Mouse (Mus musculus) forebrain, embryonic 16.5 days (tissue): Measurements from ENCODE around the gene Rxylt1. TPM values are rescaled to one million over a fixed set of nuclear protein-coding genes. Genes with fewer than 3 reads are reported as not detected.

Experiments
- ATAC-seq: fragments of 200-750 bp; cut with Nextera tagmentation; 2 replicates; pipeline ENCODE4 v1.8.0; 2017; ENCODE audit warnings: mild to moderate bottlenecking, moderate library complexity
- H3K27ac ChIP-seq: fragments of 300-500 bp; sonication (generic); 2 replicates; pipeline ENCODE4 v1.5.1; 2014; ENCODE audit warnings: low read length, control low read depth
- H3K27me3 ChIP-seq: fragments of 300-500 bp; sonication (generic); replicated peaks from 2 replicates; pipeline ENCODE4 v1.6.1; 2014; ENCODE audit warnings: low read length; ENCODE audit not compliant: control insufficient read depth, insufficient read depth
- H3K36me3 ChIP-seq: fragments of 300-500 bp; sonication (generic); 2 replicates; pipeline ENCODE4 v1.6.1; 2014; ENCODE audit not compliant: control insufficient read depth, insufficient read depth
- H3K4me1 ChIP-seq: fragments of 300-500 bp; sonication (generic); replicated peaks from 2 replicates; pipeline ENCODE4 v1.6.1; 2014; ENCODE audit warnings: low read length; ENCODE audit not compliant: control insufficient read depth, insufficient read depth
- H3K4me2 ChIP-seq: fragments of 300-500 bp; sonication (generic); 2 replicates; pipeline ENCODE4 v1.6.1; 2014; ENCODE audit warnings: mild to moderate bottlenecking, low read length, control low read depth
- H3K4me3 ChIP-seq: fragments of 300-500 bp; sonication (generic); replicated peaks from 2 replicates; pipeline ENCODE4 v1.5.1; 2014; ENCODE audit warnings: mild to moderate bottlenecking, low read length, control low read depth
- H3K9ac ChIP-seq: fragments of 300-500 bp; sonication (generic); replicated peaks from 2 replicates; pipeline ENCODE4 v1.6.1; 2014; ENCODE audit warnings: low read depth, low read length, control low read depth
- H3K9me3 ChIP-seq: fragments of 300-500 bp; sonication (generic); 2 replicates; pipeline ENCODE4 v1.6.1; 2016; ENCODE audit warnings: low read length; ENCODE audit not compliant: control insufficient read depth
- WGBS: fragments of 180-500 bp; shearing (Covaris S2); extraction: QIAGEN DNeasy Blood & Tissue Kit; methylation state at CpG from one replicate; pipeline ENCODE4 v1.1.7; 2014; 5-methylcytosine and 5-hydroxymethylcytosine counted together
- polyA plus RNA-seq: library from polyadenylated mRNA; unstranded; fragments of >200 nt; fragmentation: Nextera tagmentation; extraction: Ambion mirVana; gene quantifications from 2 replicates; pipeline ENCODE4 v1.2.1, GENCODE M21; 2015

The Rxylt1 gene
- polyA plus RNA-seq, 1 experiment from 2014 or later, result 31.2 TPM

DNA sequence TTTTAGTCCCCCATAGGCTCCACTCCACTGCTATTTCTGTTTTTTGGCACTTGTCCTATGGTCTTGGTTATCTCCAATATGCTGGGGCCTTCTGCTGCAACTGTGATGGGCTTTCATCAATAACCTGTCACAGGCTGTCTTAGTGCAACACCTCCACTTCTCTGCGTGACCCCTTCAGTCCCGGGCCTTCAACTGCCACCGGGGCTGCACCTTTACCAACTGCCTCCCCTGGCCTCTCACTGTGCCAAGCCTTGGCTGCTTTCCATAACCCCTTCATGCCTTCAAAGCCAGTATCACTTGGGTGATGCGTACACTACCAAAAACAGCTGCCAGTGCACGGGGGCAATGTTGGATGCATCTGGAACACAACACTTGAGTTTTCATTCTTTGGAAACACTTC lies 5.5 kb upstream of the Rxylt1 start:
- no peaks in the 10 kb centered on the region for H3K27me3 ChIP-seq
- no peaks in the 10 kb centered on the region for H3K36me3 ChIP-seq
- no peaks in the 10 kb centered on the region for H3K9me3 ChIP-seq
- H3K4me1 ChIP-seq, result no peaks in the 10 kb centered on the region
- H3K9ac ChIP-seq, result no peak overlapping the region
- no peak for ATAC-seq
- no peak overlapping the region for H3K27ac ChIP-seq
- WGBS, result 39% methylated on average over 5 of the region's 5 CpGs
- H3K4me3 ChIP-seq, result no peak overlapping the region
- H3K4me2 ChIP-seq, result no peak overlapping the region

DNA sequence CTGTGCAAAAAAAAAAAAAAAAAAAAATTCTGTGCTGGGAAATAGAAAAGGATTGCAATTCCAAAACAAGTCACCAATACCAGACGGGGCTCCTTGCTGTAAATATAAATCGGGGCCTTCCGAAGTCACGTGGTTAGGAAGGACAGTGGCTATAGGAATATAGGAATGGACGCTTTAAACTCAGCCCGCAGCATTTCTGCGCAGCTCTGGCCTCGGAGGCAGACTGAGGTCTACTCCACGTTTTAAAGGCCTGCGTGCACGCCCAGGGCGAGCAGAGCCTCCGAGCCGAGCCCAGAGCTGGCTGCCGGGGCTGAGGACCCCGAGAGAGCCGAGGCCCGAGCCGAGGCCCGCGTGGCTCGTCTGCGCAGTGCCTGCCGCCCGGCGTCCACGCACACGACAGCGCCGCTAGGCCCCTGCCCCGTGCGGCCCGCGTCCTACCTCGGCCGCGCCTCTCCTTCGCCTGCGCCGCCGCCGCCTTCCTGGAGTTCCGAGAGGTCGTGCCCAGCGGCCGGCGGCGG lies 650 bp downstream of the Rxylt1 start:
- WGBS, result under 1% methylated on average over 48 of the region's 48 CpGs
- ATAC-seq, result peak; percentile 75

DNA sequence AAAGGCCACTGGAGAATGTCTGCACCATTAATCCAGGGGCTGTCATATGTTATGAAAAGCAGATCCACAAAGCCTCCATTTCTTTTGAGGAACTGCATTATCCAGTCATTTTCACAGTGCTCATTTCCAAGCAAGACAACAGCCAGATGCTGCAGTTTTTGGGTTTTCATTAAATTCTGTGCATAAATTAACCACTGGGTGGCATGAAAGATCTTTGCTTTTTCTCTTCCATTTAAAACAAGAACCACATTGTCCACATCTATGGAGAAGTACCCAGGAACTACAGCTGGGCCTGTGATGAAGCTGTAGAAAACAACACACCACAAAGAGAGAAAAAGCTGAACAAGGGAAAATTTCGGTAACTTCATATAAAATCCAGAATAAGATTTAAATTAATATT lies 6.7 kb downstream of the Rxylt1 start:
- 96% methylated on average over 1 of the region's 1 CpGs for WGBS
- Histone ChIP-seq H3K4me1 (peaks cover 3% of the 10 kb centered on the region; the same call in 1 of the 2 replicates), H3K36me3 (peaks cover 22% of the 10 kb centered on the region), H3K9me3 (peaks cover 4% of the 10 kb centered on the region), H3K27ac (no peak overlapping the region), H3K27me3 (no peaks in the 10 kb centered on the region), H3K4me3 (no peak overlapping the region), H3K9ac (no peak overlapping the region), H3K4me2 (no peak overlapping the region)
- ATAC-seq, result no peak

More for the DNA sequence above, 650 bp downstream of the Rxylt1 start:
- Histone ChIP-seq H3K27me3 (no peaks in the 10 kb centered on the region), H3K36me3 (peaks cover 2% of the 10 kb centered on the region; the same call in 1 of the 2 replicates), H3K9ac (peak overlapping the region; percentile 82), H3K4me1 (peaks cover 9% of the 10 kb centered on the region), H3K9me3 (no peaks in the 10 kb centered on the region), H3K4me2 (peak overlapping the region; percentile 61), H3K27ac (peak overlapping the region; percentile 79), H3K4me3 (peak overlapping the region; percentile 68)

DNA sequence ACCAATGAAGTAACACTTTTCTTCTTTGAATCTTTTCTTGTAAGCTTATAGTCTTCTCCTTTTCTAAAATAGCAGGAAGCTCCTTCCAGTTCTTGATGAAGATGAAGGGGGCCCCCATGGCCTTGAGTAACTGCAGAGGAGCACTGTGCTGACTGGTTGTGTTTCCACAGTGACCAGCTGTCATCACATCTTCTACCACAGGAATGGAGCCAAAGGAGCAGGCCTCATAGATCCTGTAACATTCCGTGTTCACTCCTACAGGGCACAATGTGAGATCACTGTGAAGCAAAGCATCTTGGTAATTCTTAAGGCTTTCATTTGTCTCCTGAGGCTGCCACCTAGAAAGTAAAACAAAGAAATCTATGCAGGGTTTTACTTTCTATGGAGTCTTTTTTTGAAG lies 15.8 kb downstream of the Rxylt1 start:
- Histone ChIP-seq H3K27ac (no peak overlapping the region), H3K9me3 (no peaks in the 10 kb centered on the region), H3K9ac (no peak overlapping the region), H3K27me3 (no peaks in the 10 kb centered on the region), H3K4me1 (no peaks in the 10 kb centered on the region), H3K36me3 (peaks cover 9% of the 10 kb centered on the region; the same call in 1 of the 2 replicates), H3K4me2 (no peak overlapping the region), H3K4me3 (no peak overlapping the region)
- ATAC-seq, result no peak
- WGBS, result 86% methylated on average over 1 of the region's 1 CpGs

DNA sequence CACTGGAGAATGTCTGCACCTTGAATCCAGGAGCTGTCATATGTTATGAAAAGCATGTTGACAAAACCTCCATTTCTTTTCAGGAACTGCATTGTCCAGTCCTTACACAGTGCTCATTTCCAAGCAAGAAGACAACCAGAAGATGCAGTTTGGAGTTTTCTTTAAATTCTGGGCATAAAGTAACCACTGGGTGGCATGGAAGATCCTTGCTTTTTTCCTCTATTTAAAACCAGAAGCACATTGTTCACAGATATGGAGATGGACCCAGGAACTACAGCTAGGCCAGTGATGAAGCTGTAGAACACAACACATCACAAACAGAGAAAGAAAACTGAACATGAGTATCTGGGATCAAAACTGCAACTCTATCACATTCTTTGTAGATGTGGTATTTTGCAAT lies 28.0 kb downstream of the Rxylt1 start:
- Histone ChIP-seq H3K9me3 (no peaks in the 10 kb centered on the region), H3K27ac (no peak overlapping the region), H3K4me1 (no peaks in the 10 kb centered on the region), H3K9ac (no peak overlapping the region), H3K36me3 (no peaks in the 10 kb centered on the region), H3K4me3 (no peak overlapping the region), H3K4me2 (no peak overlapping the region), H3K27me3 (no peaks in the 10 kb centered on the region)
- no peak for ATAC-seq

DNA sequence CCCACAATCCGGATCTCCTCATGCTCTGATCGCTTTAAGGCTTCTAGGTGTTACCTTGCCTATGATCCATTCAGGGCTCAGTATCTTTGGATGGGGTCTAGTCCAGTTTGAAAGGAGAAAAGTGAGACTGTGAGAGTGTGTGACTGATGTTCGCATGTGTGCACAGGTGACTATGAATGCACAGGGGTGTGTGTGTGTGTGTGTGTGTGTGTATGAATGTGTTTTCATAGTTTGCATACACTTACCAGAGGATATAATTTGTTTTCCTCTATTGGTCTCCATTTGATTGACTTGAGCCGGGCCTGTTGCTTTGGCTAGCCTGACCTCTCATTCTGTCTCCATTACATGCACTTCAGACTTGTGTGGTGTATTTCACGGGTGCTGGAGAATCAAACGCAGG lies 41.3 kb downstream of the Rxylt1 start:
- ATAC-seq, result no peak
- H3K4me2 ChIP-seq, result no peak overlapping the region
- no peaks in the 10 kb centered on the region for H3K9me3 ChIP-seq
- no peak overlapping the region for H3K4me3 ChIP-seq
- no peaks in the 10 kb centered on the region for H3K36me3 ChIP-seq
- H3K27ac ChIP-seq, result no peak overlapping the region
- H3K9ac ChIP-seq, result no peak overlapping the region
- WGBS, result 86% methylated on average over 6 of the region's 6 CpGs
- no peaks in the 10 kb centered on the region for H3K27me3 ChIP-seq
- H3K4me1 ChIP-seq, result no peaks in the 10 kb centered on the region

DNA sequence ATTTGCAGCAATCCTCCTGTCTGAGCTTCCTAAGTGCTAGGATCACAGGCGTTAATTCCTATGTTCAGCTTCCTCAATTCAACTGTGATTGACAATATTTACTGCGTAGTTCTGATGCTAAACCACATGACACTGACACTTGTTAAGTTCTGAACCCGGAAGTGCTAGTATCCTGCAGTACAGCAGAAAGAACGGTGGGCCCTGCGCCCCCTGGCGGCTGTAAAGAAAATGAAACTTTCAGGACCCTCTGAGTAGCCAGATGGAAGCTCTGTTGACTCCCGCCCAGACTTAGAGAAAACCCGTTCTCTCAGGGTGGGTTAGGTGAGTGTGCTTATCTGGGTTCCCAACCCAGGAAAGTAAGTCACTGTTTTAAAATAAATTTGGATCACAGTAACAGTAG lies 42.6 kb downstream of the Rxylt1 start:
- H3K36me3 ChIP-seq, result no peaks in the 10 kb centered on the region
- H3K4me2 ChIP-seq, result no peak overlapping the region
- no peaks in the 10 kb centered on the region for H3K4me1 ChIP-seq
- peak; percentile 77 for ATAC-seq
- no peak overlapping the region for H3K27ac ChIP-seq
- no peaks in the 10 kb centered on the region for H3K9me3 ChIP-seq
- no peaks in the 10 kb centered on the region for H3K27me3 ChIP-seq
- 17% methylated on average over 8 of the region's 8 CpGs for WGBS
- no peak overlapping the region for H3K9ac ChIP-seq
- H3K4me3 ChIP-seq, result no peak overlapping the region

DNA sequence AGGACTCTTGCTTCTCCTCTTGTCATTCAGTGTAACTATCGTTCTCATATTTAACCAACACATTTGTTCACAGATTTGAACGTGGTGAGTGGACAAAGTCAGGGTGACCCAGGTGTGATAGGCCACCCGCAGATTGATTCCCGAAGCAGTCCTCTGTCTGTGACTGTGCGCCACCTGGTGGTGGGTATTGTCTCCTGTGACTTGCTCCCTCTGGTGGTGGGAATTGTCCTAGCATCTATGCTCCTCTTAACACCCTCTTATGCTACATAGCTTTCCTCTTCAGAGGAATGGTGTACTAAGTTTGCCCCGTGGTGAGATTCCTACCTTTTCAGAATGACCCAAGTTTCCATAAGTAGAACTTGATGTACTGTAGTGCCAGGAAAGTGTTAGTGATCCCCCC lies 45.3 kb downstream of the Rxylt1 start:
- H3K4me2 ChIP-seq, result no peak overlapping the region
- ATAC-seq, result no peak
- H3K9me3 ChIP-seq, result 0 out of 2 replicates have a peak, but pooled peaks cover 2% of the 10 kb centered on the region
- no peak overlapping the region for H3K27ac ChIP-seq
- no peaks in the 10 kb centered on the region for H3K36me3 ChIP-seq
- no peak overlapping the region for H3K4me3 ChIP-seq
- H3K27me3 ChIP-seq, result no peaks in the 10 kb centered on the region
- no peaks in the 10 kb centered on the region for H3K4me1 ChIP-seq
- no peak overlapping the region for H3K9ac ChIP-seq
- 38% methylated on average over 6 of the region's 6 CpGs for WGBS

DNA sequence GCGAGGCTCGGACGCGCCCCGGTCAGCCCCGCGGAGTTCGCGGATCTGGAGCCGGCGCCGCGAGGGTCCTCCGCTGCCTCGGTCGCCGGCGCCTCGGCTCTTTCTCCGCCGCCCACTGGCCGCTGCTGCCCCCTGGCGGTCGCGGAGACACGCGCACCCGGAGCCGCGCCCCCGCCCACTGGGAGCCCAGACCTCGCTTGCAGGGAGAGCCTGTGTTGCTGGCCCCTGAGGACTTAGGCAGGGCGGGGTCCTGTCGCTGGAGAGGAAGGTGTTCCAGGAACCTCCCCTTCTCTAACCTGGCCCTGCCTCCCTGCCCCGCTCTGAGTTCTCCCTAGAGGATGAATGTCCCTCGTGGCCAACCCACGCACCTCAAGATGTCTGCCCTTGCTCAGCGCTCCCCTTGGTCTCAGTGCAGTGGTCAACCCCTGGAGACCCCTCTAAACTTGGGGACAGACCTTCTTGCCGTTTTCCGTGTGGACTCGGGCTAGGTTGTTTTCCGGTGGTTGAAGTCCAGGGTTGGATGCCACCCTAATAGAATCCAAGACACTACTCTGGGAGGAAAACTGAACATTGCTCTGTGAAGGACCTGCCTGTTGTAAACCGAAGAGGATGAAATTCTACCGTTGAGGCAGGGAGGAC lies 49.3 kb downstream of the Rxylt1 start:
- Histone ChIP-seq H3K9ac (peak overlapping the region; percentile 95), H3K36me3 (no peaks in the 10 kb centered on the region), H3K27ac (peak overlapping the region; percentile 87), H3K4me3 (peak overlapping the region; percentile 78), H3K4me1 (peaks cover 12% of the 10 kb centered on the region), H3K9me3 (0 out of 2 replicates have a peak, but pooled peaks cover 2% of the 10 kb centered on the region), H3K27me3 (no peaks in the 10 kb centered on the region), H3K4me2 (peak overlapping the region; percentile 52)
- ATAC-seq, result peak; percentile 82
- WGBS, result 11% methylated on average over 42 of the region's 44 CpGs
